Comparison of ENCODE assay signal across 25 mouse cellular contexts in the genomic region with DNA sequence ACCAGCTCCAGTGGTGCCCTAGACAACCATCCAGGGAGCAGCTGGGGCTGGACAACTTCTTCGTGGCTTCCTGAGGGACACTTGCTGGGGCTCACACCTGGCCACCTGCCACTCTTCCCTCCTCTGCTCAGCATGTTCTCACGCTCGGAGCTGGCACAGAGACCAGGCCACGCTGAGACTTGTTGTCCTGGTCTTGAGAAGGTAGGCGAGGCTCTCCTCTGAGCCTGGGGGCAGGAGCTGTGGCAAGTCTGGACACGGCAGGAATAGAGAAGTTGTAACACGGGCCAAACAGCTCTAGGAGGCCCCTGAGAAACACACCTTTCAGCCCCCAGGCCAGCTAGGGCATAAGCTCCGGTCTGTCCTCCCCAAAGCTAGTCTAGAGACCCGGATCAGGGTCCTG. TPM values are rescaled to one million over a fixed set of nuclear protein-coding genes. Genes with fewer than 3 reads are reported as not detected.
DNase-seq lines count a peak whose midpoint lies in the region; ATAC-seq and TF ChIP-seq lines count a peak whose summit lies in the region.
"Had no signal": no experiment of that assay in that cellular context is flagged by ENCODE, and none has a peak within 500 bp of the region (broad histone marks: within the 10 kb centered on the region; RNA-seq: fewer than 3 reads in every experiment).

No protein-coding gene starts in this region.

- no peaks in the 10 kb centered on the region for H3K9me3 ChIP-seq in forebrain, embryonic 10.5 days
- no peaks in the 10 kb centered on the region for H3K9me3 ChIP-seq in forebrain, embryonic 13.5 days (replicated peaks)
- H3K9me3 ChIP-seq in lung, postnatal 0 days (ENCODE audit: low read length): no peaks in the 10 kb centered on the region
- H3K9me3 ChIP-seq in stomach, embryonic 14.5 days (ENCODE audit: control insufficient read depth, low read depth, low read length): no peaks in the 10 kb centered on the region
- H3K9me3 ChIP-seq: limb, embryonic 12.5 days; midbrain, embryonic 12.5 days; neural tube, embryonic 12.5 days had no signal

- H3K4me2 ChIP-seq in forebrain, embryonic 13.5 days: no peak overlapping the region
- no peak overlapping the region for H3K4me2 ChIP-seq in lung, postnatal 0 days (replicated peaks; ENCODE audit: low read depth, low read length)
- H3K4me2 ChIP-seq in stomach, embryonic 14.5 days (replicated peaks; ENCODE audit: low read depth, low read length): no peak overlapping the region
- H3K4me2 ChIP-seq: heart, embryonic 11.5 days; limb, embryonic 12.5 days; midbrain, embryonic 12.5 days; neural tube, embryonic 12.5 days had no signal

- WGBS in forebrain, embryonic 10.5 days: 81% methylated on average over 9 of the region's 9 CpGs
- WGBS in forebrain, embryonic 13.5 days: 87% methylated on average over 9 of the region's 9 CpGs
- WGBS in lung, postnatal 0 days: 62% methylated on average over 9 of the region's 9 CpGs
- WGBS in stomach, embryonic 14.5 days: 65% methylated on average over 9 of the region's 9 CpGs

- no peaks in the 10 kb centered on the region for H3K36me3 ChIP-seq in forebrain, embryonic 10.5 days (replicated peaks)
- no peaks in the 10 kb centered on the region for H3K36me3 ChIP-seq in forebrain, embryonic 13.5 days (ENCODE audit: poor library complexity, severe bottlenecking)
- no peaks in the 10 kb centered on the region for H3K36me3 ChIP-seq in lung, postnatal 0 days (ENCODE audit: insufficient read depth, low read length)
- no peaks in the 10 kb centered on the region for H3K36me3 ChIP-seq in stomach, embryonic 14.5 days (ENCODE audit: control insufficient read depth, insufficient read depth, low read length)
- H3K36me3 ChIP-seq: limb, embryonic 12.5 days; midbrain, embryonic 12.5 days; neural tube, embryonic 12.5 days had no signal

- no peak overlapping the region for H3K9ac ChIP-seq in forebrain, embryonic 13.5 days
- H3K9ac ChIP-seq in lung, postnatal 0 days (replicated peaks; ENCODE audit: low read depth): no peak overlapping the region
- H3K9ac ChIP-seq in stomach, embryonic 14.5 days (replicated peaks; ENCODE audit: low read depth, low read length): no peak overlapping the region
- H3K9ac ChIP-seq: forebrain, postnatal 0 days; limb, embryonic 12.5 days; liver, embryonic 14.5 days; midbrain, embryonic 12.5 days; neural tube, embryonic 12.5 days had no signal

- ATAC-seq in forebrain, embryonic 13.5 days: no peak
- 0 out of 2 replicates have a peak, but pooled peaks have one; percentile 13 for ATAC-seq in lung, postnatal 0 days
- no peak for ATAC-seq in stomach, embryonic 14.5 days (ENCODE audit: insufficient number of reproducible peaks, insufficient read depth, low FRiP score, low read depth)
- ATAC-seq: activated CD4-positive, CD25-positive, alpha-beta regulatory T cell, adult 4 months; forebrain, postnatal 0 days; hindbrain, embryonic 16.5 days; intestine, embryonic 16.5 days; Patski had no signal

- no peaks in the 10 kb centered on the region for H3K27me3 ChIP-seq in forebrain, embryonic 10.5 days (ENCODE audit: poor library complexity, severe bottlenecking)
- no peaks in the 10 kb centered on the region for H3K27me3 ChIP-seq in forebrain, embryonic 13.5 days
- no peaks in the 10 kb centered on the region for H3K27me3 ChIP-seq in lung, postnatal 0 days (replicated peaks; ENCODE audit: insufficient read depth, low read length)
- H3K27me3 ChIP-seq in stomach, embryonic 14.5 days (ENCODE audit: control insufficient read depth, insufficient read depth, low read length): no peaks in the 10 kb centered on the region
- H3K27me3 ChIP-seq: limb, embryonic 12.5 days; midbrain, embryonic 12.5 days; neural tube, embryonic 12.5 days; Patski had no signal

- TF ChIP-seq CTCF in lung, postnatal 0 days (IDR thresholded peaks at IDR 0.05): no peak

- no peak for DNase-seq in forebrain, embryonic 10.5 days (ENCODE audit: extremely low spot score, low spot score)
- no peak for DNase-seq in lung, postnatal 0 days (ENCODE audit: low spot score)
- no peak for DNase-seq in lung, postnatal 14 days
- peak; percentile 73 to 84 for DNase-seq in urinary bladder, postnatal 36 days (ENCODE audit: low spot score in 2 of 2)
- no peak for DNase-seq in cerebellum, adult 11-12 months
- no peak for DNase-seq in right cerebral cortex, postnatal 10 days (ENCODE audit: low spot score in 2 of 2)
- DNase-seq: adrenal gland, postnatal 14 days; cerebellum, adult 18-20 months; forebrain, postnatal 0 days; kidney, postnatal 4 days; thymus, adult 18-20 months; thymus, postnatal 4 days had no signal

- no peak for TF ChIP-seq EP300 in lung, postnatal 0 days (IDR thresholded peaks at IDR 0.05)

- H3K4me3 ChIP-seq in forebrain, embryonic 10.5 days: no peak overlapping the region
- H3K4me3 ChIP-seq in forebrain, embryonic 13.5 days: no peak overlapping the region
- H3K4me3 ChIP-seq in lung, postnatal 0 days (ENCODE audit: low read depth, low read length): no peak overlapping the region
- H3K4me3 ChIP-seq in stomach, embryonic 14.5 days (ENCODE audit: low read depth, low read length): no peak overlapping the region
- H3K4me3 ChIP-seq: limb, embryonic 12.5 days; midbrain, embryonic 12.5 days; neural tube, embryonic 12.5 days had no signal

- H3K27ac ChIP-seq in forebrain, embryonic 10.5 days: peak overlapping the region; percentile 8
- H3K27ac ChIP-seq in forebrain, embryonic 13.5 days: no peak overlapping the region
- H3K27ac ChIP-seq in lung, postnatal 0 days (ENCODE audit: low read length): no peak overlapping the region
- peak overlapping the region; percentile 23; the same call in 1 of the 2 replicates for H3K27ac ChIP-seq in stomach, embryonic 14.5 days (ENCODE audit: low read length)
- H3K27ac ChIP-seq: limb, embryonic 12.5 days; liver, embryonic 14.5 days; midbrain, embryonic 12.5 days; neural tube, embryonic 12.5 days had no signal

- peaks cover 15% of the 10 kb centered on the region for H3K4me1 ChIP-seq in forebrain, embryonic 10.5 days
- H3K4me1 ChIP-seq in forebrain, embryonic 13.5 days: peaks cover 13% of the 10 kb centered on the region
- peaks cover 57% of the 10 kb centered on the region for H3K4me1 ChIP-seq in lung, postnatal 0 days (ENCODE audit: insufficient read depth, low read depth, low read length)
- peaks cover 16% of the 10 kb centered on the region; the same call in 1 of the 2 replicates for H3K4me1 ChIP-seq in stomach, embryonic 14.5 days (ENCODE audit: control insufficient read depth, insufficient read depth, low read length)
- H3K4me1 ChIP-seq: limb, embryonic 12.5 days had no signal

RNA-seq across cellular contexts. Expression of gene Egfl7, which starts 25.9 kb away (rescaled TPM):
- 89.9 and 96.4 TPM in 2 replicates for polyA plus RNA-seq in forebrain, embryonic 10.5 days (2016; fragmentation: Nextera tagmentation; extraction: Ambion mirVana)
- polyA plus RNA-seq in forebrain, embryonic 13.5 days (2015; fragmentation: Nextera tagmentation; extraction: Ambion mirVana): 50.2 and 55.8 TPM in 2 replicates
- polyA plus RNA-seq in lung, postnatal 0 days (2015; fragmentation: Nextera tagmentation; extraction: Ambion mirVana): 412 and 467 TPM in 2 replicates
- polyA plus RNA-seq in stomach, embryonic 14.5 days (2014; fragmentation: Nextera tagmentation; extraction: Ambion mirVana): 113 and 120 TPM in 2 replicates

RNA-seq across cellular contexts. Expression of gene Gm20532, which starts 32.5 kb away (rescaled TPM):
- not detected in 2 replicates for polyA plus RNA-seq in forebrain, embryonic 10.5 days (2016; fragmentation: Nextera tagmentation; extraction: Ambion mirVana)
- not detected in 2 replicates for polyA plus RNA-seq in forebrain, embryonic 13.5 days (2015; fragmentation: Nextera tagmentation; extraction: Ambion mirVana)
- polyA plus RNA-seq in lung, postnatal 0 days (2015; fragmentation: Nextera tagmentation; extraction: Ambion mirVana): not detected in 2 replicates
- polyA plus RNA-seq in stomach, embryonic 14.5 days (2014; fragmentation: Nextera tagmentation; extraction: Ambion mirVana): not detected in 2 replicates
- polyA plus RNA-seq: activated CD4-positive, CD25-positive, alpha-beta regulatory T cell, adult 4 months; forebrain, postnatal 0 days; heart, embryonic 11.5 days; hindbrain, embryonic 16.5 days; intestine, embryonic 16.5 days; kidney, embryonic 14.5 days; liver, embryonic 14.5 days; midbrain, embryonic 12.5 days; neural tube, embryonic 12.5 days; Patski; small intestine, adult 2 months had no signal

RNA-seq across cellular contexts. Expression of gene Notch1, which starts 37.4 kb away (rescaled TPM):
- 25.4 and 26.7 TPM in 2 replicates for polyA plus RNA-seq in forebrain, embryonic 10.5 days (2016; fragmentation: Nextera tagmentation; extraction: Ambion mirVana)
- 28.1 and 32.8 TPM in 2 replicates for polyA plus RNA-seq in forebrain, embryonic 13.5 days (2015; fragmentation: Nextera tagmentation; extraction: Ambion mirVana)
- polyA plus RNA-seq in lung, postnatal 0 days (2015; fragmentation: Nextera tagmentation; extraction: Ambion mirVana): 11.8 and 14.7 TPM in 2 replicates
- 29.5 and 31.7 TPM in 2 replicates for polyA plus RNA-seq in stomach, embryonic 14.5 days (2014; fragmentation: Nextera tagmentation; extraction: Ambion mirVana)

RNA-seq across cellular contexts. Expression of gene Agpat2, which starts 50.3 kb away (rescaled TPM):
- 10.1 and 10.2 TPM in 2 replicates for polyA plus RNA-seq in forebrain, embryonic 10.5 days (2016; fragmentation: Nextera tagmentation; extraction: Ambion mirVana)
- 2.5 and 3.6 TPM in 2 replicates for polyA plus RNA-seq in forebrain, embryonic 13.5 days (2015; fragmentation: Nextera tagmentation; extraction: Ambion mirVana)
- polyA plus RNA-seq in lung, postnatal 0 days (2015; fragmentation: Nextera tagmentation; extraction: Ambion mirVana): 59.5 and 72.8 TPM in 2 replicates
- polyA plus RNA-seq in stomach, embryonic 14.5 days (2014; fragmentation: Nextera tagmentation; extraction: Ambion mirVana): 43.7 and 44.8 TPM in 2 replicates

Comparison
In these comparisons a context has a peak if more than half of its experiments do, and no peak if none do; other contexts are left out.
1. H3K27ac ChIP-seq: peak in forebrain, embryonic 10.5 days (single experiment) and stomach, embryonic 14.5 days (single experiment); none in forebrain, embryonic 13.5 days (single experiment) and lung, postnatal 0 days (single experiment).
2. DNase-seq: peak in urinary bladder, postnatal 36 days (2 of 2); none in forebrain, embryonic 10.5 days (single experiment), lung, postnatal 0 days (single experiment), lung, postnatal 14 days (single experiment), cerebellum, adult 11-12 months (single experiment) and right cerebral cortex, postnatal 10 days (0 of 2).